Mouse (Mus musculus) heart, postnatal 25 days (tissue): ENCODE data around the gene Kpna6. TPM values are rescaled to one million over a fixed set of nuclear protein-coding genes. Genes with fewer than 3 reads are reported as not detected.

Experiments
- DNase-seq: peaks from one replicate; pipeline ENCODE4 v3.0.0; 2022; ENCODE audit warnings: low spot score
- intact Hi-C: fragments of 180-260 bp; cut with DNase I; formaldehyde crosslinking; loops from one replicate; pipeline ENCODE4 v1.15.1; 2025
- total RNA-seq, 2 experiments: library from RNA; stranded (reverse); gene quantifications; 2 replicates each; pipeline ENCODE4 v1.2.3; 2021

Gene Kpna6
- total RNA-seq, 2 experiments from 2014 or later: 71.7 to 79.6 TPM

GRCm38 (mm10) chr4:129661584-129661983 lies 11.0 kb downstream of the Kpna6 start:
- intact Hi-C loops: no loop called here
- no peak for DNase-seq

DNA sequence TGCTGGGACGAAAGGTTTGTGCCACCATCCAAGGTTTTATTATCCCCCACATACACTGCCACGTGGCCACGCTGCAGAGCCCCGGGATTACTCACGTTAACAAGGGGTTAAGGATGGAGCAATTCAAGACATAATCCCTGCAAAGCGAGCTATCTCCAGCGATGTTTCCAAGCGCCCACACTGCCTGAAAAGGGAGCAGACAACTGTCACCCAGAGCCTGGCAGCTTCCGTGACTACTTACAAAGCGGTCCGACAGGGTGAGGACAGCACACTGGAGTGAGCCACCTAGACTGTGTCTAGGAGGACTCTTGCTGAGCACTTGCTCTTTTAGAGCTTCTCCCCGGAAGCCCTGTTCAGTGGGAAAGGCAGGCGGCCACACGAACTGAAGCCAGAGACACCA lies 17.8 kb downstream of the Kpna6 start:
- intact Hi-C loops: no loop called here

GRCm38 (mm10) chr4:129650359-129650758 lies 22.2 kb downstream of the Kpna6 start:
- DNase-seq: no peak
- intact Hi-C loops: no loop called here

More for the DNA sequence above, 17.8 kb downstream of the Kpna6 start:
- no peak for DNase-seq

DNA sequence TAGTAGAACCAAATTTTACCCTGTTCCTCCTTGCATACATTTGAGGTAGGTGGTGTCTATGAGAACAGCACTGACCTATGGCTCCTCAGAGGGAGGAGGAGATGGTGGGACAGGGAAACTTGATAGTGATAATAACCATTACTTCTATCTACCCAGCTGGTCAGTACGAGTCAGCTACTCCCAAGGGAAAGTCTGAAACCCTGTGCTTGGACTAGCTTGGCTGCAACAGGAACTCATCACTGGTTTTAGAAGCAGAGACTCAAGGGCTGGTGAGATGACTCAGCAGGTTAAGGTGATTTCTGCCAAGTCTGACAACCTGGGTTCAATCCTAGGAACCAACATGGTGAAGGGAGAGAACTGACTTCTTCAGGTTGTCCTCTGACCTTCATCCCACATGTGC lies 23.9 kb downstream of the Kpna6 start:
- DNase-seq: no peak
- intact Hi-C loops: no loop called here

GRCm38 (mm10) chr4:129645204-129645603 lies 27.4 kb downstream of the Kpna6 start:
- intact Hi-C loops: no loop called here
- no peak for DNase-seq

DNA sequence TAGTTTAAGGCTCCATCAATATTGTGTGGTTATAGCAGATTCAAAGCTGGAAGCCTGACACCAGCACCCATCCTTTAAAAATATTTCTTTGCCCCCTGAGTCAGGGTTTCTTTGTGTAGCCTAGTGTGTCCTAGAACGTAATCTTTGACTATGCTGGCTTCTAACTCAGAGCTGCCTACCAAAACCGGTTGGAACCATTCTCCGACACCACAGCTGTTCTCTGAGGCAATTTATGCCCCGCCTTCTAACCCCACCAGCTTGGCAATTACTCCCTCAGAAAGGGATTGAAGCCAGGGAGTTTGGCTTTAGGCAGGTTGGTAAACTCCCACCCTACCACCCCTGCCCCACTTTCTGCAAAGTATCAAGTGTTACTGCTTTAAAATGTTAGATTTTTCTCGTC lies 30.8 kb downstream of the Kpna6 start:
- intact Hi-C loops: loop anchor here (2.0 kb wide), 1 partner anchor 41 kb away; the partner anchor contains the start of genes Eif3i and Tmem234
- DNase-seq: no peak

GRCm38 (mm10) chr4:129640638-129641467 lies 31.7 kb downstream of the Kpna6 start, which contains the start of gene Txlna:
Gene Txlna, minus strand, starts transcription at chr4:129641065.
- peak; percentile 94 for DNase-seq
- intact Hi-C loops: loop anchor here (2.0 kb wide), 1 partner anchor 40 kb away; the partner anchor contains the start of genes Eif3i and Tmem234

DNA sequence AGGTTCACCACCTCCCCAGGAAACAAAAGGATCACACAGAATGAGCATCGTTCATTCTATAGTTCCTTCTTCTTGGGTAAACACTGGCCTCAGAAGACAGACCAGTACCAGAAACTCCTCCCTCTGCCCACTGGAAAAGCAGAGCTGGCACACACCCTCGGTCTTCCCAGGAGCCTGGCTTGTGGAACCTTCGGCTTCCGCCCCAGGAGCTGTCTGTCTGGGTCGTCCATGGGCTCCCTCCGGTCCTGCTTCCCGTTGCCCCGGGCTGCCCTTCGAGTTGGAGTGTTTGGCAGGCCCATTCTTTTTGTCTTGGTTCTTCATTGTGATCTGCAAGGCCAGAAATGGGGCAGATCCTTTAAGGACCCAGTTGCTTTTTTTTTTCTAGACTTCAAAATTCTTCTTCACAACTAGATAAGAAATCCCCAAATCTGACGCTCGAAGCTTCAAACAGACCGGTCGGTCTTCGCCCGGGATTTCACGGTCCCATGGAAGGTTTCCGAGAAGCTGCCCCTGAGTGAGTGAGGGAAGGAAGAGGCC lies 32.4 kb downstream of the Kpna6 start:
- no peak for DNase-seq
- intact Hi-C loops: loop anchor here (2.0 kb wide), 1 partner anchor 39 kb away; the partner anchor contains the start of genes Eif3i and Tmem234

GRCm38 (mm10) chr4:129639221-129639620 lies 33.3 kb downstream of the Kpna6 start:
- intact Hi-C loops: loop anchor here (2.0 kb wide), 1 partner anchor 14 kb away; no protein-coding TSS in a partner anchor

DNA sequence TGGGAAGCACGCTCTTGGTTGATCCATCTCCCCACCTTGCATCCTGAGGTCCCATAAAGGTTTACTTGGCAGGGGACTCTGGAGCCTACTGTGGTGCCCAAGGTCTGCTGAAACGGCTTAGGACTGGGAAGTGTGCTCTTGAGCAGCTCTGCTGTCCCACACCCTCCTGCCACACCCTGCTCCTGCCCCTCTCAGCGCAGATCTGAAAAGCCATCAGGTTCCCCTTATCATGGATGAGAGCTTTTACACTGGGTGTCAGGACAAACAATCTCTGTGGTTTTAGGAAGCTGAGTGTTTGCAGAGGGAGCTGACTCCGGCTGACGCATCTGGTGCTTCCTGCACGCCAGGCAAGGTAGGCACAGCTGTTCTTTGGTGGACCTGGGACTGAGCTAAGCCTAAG lies 38.7 kb downstream of the Kpna6 start:
- DNase-seq: no peak
- intact Hi-C loops: no loop called here

More at GRCm38 (mm10) chr4:129639221-129639620, 33.3 kb downstream of the Kpna6 start:
- no peak for DNase-seq

- intact Hi-C loops: no loop called here
- DNase-seq: no peak
Measured at GRCm38 (mm10) chr4:129631867-129632266, 40.7 kb downstream of the Kpna6 start.

DNA sequence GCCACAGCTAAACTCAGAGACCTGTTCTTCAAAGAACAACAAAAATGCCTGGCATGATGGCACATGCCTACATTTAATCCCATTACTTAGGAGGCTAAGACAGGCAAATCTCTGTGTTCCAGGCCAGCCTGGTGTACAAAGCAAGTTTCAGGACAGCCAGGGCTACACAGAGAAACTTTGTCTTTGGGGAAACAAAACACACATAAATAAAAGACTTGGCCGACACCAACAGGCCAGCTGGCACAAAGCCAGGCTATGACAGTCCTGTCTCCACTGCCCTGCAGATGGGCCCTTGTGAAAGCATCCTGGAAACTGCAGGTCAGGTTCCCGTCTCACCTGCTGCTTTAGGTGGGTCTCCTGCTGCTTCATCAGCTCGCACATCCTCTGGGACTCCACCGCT lies 41.6 kb downstream of the Kpna6 start:
- DNase-seq: no peak
- intact Hi-C loops: no loop called here

GRCm38 (mm10) chr4:129626035-129626434 lies 46.5 kb downstream of the Kpna6 start:
- intact Hi-C loops: no loop called here
- no peak for DNase-seq

DNA sequence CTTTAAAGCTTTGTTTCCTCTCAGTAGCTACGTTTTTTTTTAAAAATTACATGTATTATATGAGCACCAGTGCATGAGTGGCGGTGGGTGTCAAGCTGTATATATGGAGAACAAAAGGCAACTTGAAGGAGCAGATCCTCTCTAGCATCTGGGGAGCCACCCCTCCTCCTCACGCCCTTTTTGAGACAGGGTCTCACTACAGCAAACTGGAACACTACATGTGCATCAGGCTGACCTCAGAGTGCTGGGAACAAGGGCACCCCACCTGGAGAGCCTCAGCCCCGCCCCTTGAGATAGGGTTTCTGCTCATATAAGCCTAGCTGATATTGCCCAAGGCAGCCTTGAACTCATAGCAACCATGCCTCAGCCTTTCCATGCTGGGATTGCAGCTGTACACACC lies 47.1 kb downstream of the Kpna6 start:
- intact Hi-C loops: loop anchor here (2.0 kb wide), 1 partner anchor 13 kb away; no protein-coding TSS in a partner anchor
- no peak for DNase-seq

DNA sequence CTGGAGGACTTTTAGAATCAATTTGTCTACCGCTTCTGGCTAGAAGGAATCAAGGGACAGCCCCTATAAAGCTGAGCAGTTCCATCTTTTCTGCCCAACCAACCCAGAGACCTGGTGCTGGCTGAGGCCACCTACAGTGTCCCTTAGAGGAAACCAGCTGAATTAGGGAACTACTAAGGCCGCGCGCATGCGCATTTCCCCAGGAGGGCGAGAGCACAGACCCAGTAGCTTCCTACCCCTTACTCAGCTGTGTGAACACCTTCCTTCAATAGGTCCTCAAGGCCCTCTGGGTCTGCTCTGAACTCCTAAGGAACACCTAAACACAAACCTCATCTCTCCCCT lies 47.6 kb downstream of the Kpna6 start:
- DNase-seq: no peak
- intact Hi-C loops: loop anchor here (2.0 kb wide), 1 partner anchor 14 kb away; no protein-coding TSS in a partner anchor

- DNase-seq: peak; percentile 83
- intact Hi-C loops: loop anchor here (2.0 kb wide), 1 partner anchor 14 kb away; no protein-coding TSS in a partner anchor
Measured at GRCm38 (mm10) chr4:129624281-129625028, 48.1 kb downstream of the Kpna6 start.

GRCm38 (mm10) chr4:129623681-129624091 lies 48.9 kb downstream of the Kpna6 start, which contains the start of gene Ccdc28b:
Gene Ccdc28b, minus strand, starts transcription at chr4:129623947.
- intact Hi-C loops: loop anchor here (2.0 kb wide), 1 partner anchor 15 kb away; no protein-coding TSS in a partner anchor
- DNase-seq: no peak

GRCm38 (mm10) chr4:129622803-129623535 lies 49.6 kb downstream of the Kpna6 start:
- intact Hi-C loops: no loop called here
- DNase-seq: no peak

DNA sequence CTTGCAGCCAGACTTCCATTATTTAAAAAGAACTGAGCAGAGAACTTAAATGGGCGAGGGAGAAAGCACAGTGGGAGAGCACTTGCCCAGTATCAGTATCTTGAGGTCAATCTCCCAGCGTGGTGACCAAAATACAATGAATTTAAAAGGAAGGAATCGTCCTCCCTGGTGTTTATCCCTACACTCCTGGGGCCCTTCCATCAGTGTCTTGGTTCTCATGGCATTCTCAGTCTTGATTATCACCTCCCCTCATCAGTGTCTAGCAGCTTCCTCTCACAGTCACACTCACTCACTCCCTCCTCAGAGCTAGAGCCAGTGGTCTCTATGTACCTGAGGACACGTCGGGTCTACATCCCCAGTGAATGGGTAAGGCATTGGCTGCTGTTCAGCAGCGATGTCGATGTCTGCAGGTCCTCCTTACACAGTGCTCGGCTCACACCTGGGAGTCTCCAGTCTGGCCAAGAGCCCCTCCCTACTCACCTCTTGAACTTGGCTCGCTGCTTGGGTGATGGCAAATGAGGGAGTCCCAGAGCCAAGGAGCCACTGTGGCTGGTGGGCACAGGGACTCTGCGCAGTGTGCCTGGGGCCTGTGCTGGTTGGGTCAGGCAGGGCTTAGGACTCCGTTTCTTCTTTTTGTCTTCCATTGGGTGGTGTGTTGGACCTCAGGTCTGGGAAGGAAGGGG lies 50.3 kb downstream of the Kpna6 start:
- DNase-seq: no peak
- intact Hi-C loops: no loop called here
